Mouse (Mus musculus): Measurements from ENCODE around the gene Ngdn. TPM values are rescaled to one million over a fixed set of nuclear protein-coding genes. Genes with fewer than 3 reads are reported as not detected.
A peak's percentile ranks its signal among the peaks of the same experiment; 100 is the strongest.

Gene Ngdn
- polyA plus RNA-seq, 1 experiment from 2014 or later = 91.6 TPM

DNA sequence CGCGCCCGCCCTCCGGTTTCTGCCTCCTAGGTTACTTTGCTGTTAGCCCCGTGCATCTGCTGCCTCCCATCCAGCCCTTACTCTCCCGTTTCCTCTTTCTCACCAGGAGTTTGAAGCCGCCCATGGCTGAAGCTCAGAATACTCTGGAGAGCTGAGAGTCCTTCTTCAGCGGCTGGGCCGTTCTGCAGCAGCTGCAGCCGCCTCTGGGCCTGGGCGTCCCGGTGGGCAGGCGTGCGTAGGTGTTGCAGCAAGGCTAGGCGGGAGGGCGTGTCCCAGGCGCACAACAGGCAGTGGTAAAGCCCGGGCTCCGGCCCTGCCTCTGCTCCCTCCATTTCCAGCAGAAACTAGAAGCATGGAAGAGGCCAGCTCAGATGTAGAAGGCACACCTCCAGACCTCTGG is 56.5 kb downstream of the Ngdn start:
- Histone ChIP-seq H3K9me3 (replicated peaks) (no peaks in the 10 kb centered on the region), H3K4me1 (peaks cover 29% of the 10 kb centered on the region), H3K36me3 (peaks cover 77% of the 10 kb centered on the region), H3K4me3 (no peak overlapping the region), H3K27me3 (ENCODE audit: low read depth, poor library complexity, severe bottlenecking) (peaks cover 39% of the 10 kb centered on the region), H3K27ac (replicated peaks) (no peak overlapping the region)
- WGBS = 28% methylated on average over 19 of the region's 19 CpGs
- DNase-seq (ENCODE audit: low spot score) = no peak

MicroRNA genes within 50 kb of the gene (microRNA counts, 519-probe panel; counts per million panel counts)
- microRNA mmu-miR-208b = not detected

Small RNA genes within 50 kb of the gene (microRNA-seq; reads per million reads assigned to microRNA genes)
- 40.7 reads per million, percentile 39 among the genes with 10 or more reads in this experiment for gene Mir208b

Other genes starting within 250 kb of the Ngdn start
- 1.8 and 2.4 TPM in 2 replicates for gene Slc7a8, start 233.5 kb upstream of the Ngdn start, polyA plus RNA-seq (2016; fragmentation: Nextera tagmentation; extraction: Ambion mirVana)
- not detected in 2 replicates for gene Rnf212b, start 201.3 kb upstream of the Ngdn start, polyA plus RNA-seq (2016; fragmentation: Nextera tagmentation; extraction: Ambion mirVana)
- gene Homez, start 144.5 kb upstream of the Ngdn start, polyA plus RNA-seq (2016; fragmentation: Nextera tagmentation; extraction: Ambion mirVana) = 25.7 and 26.8 TPM in 2 replicates
- 0.31 and 0.81 TPM in 2 replicates for gene Ppp1r3e, start 137.9 kb upstream of the Ngdn start, polyA plus RNA-seq (2016; fragmentation: Nextera tagmentation; extraction: Ambion mirVana)
- 2.7 and 3.4 TPM in 2 replicates for gene Bcl2l2, start 132.1 kb upstream of the Ngdn start, polyA plus RNA-seq (2016; fragmentation: Nextera tagmentation; extraction: Ambion mirVana)
- not detected in 2 replicates for gene Gm20521, start 132.0 kb upstream of the Ngdn start, polyA plus RNA-seq (2016; fragmentation: Nextera tagmentation; extraction: Ambion mirVana)
- gene Pabpn1, start 123.0 kb upstream of the Ngdn start, polyA plus RNA-seq (2016; fragmentation: Nextera tagmentation; extraction: Ambion mirVana) = 165 and 175 TPM in 2 replicates
- gene Slc22a17, start 102.3 kb upstream of the Ngdn start, polyA plus RNA-seq (2016; fragmentation: Nextera tagmentation; extraction: Ambion mirVana) = 42.0 and 52.0 TPM in 2 replicates
- 42.5 and 42.8 TPM in 2 replicates for gene Efs, start 89.3 kb upstream of the Ngdn start, polyA plus RNA-seq (2016; fragmentation: Nextera tagmentation; extraction: Ambion mirVana)
- not detected in 2 replicates for gene Il25, start 82.8 kb upstream of the Ngdn start, polyA plus RNA-seq (2016; fragmentation: Nextera tagmentation; extraction: Ambion mirVana)
- gene Cmtm5, start 79.2 kb upstream of the Ngdn start, polyA plus RNA-seq (2016; fragmentation: Nextera tagmentation; extraction: Ambion mirVana) = 0.17 and 0.31 TPM in 2 replicates
- 0.40 and 0.68 TPM in 2 replicates for gene Myh6, start 48.5 kb upstream of the Ngdn start, polyA plus RNA-seq (2016; fragmentation: Nextera tagmentation; extraction: Ambion mirVana)
- not detected in 2 replicates for gene Gm17428, start 38.5 kb upstream of the Ngdn start, polyA plus RNA-seq (2016; fragmentation: Nextera tagmentation; extraction: Ambion mirVana)
- gene Myh7, start 20.8 kb upstream of the Ngdn start, polyA plus RNA-seq (2016; fragmentation: Nextera tagmentation; extraction: Ambion mirVana) = 0.70 and 0.96 TPM in 2 replicates
- gene Zfhx2, start 76.9 kb downstream of the Ngdn start, polyA plus RNA-seq (2016; fragmentation: Nextera tagmentation; extraction: Ambion mirVana) = 7.6 and 12.5 TPM in 2 replicates
- gene Thtpa, start 79.3 kb downstream of the Ngdn start, polyA plus RNA-seq (2016; fragmentation: Nextera tagmentation; extraction: Ambion mirVana) = 28.1 and 30.8 TPM in 2 replicates
- gene Ap1g2, start 91.1 kb downstream of the Ngdn start, polyA plus RNA-seq (2016; fragmentation: Nextera tagmentation; extraction: Ambion mirVana) = 12.7 and 15.0 TPM in 2 replicates
- 0.53 and 1.2 TPM in 2 replicates for gene Jph4, start 101.5 kb downstream of the Ngdn start, polyA plus RNA-seq (2016; fragmentation: Nextera tagmentation; extraction: Ambion mirVana)
- 0.16 TPM in 1 of 2 replicates, not detected in the other for gene Dhrs2, start 206.6 kb downstream of the Ngdn start, polyA plus RNA-seq (2016; fragmentation: Nextera tagmentation; extraction: Ambion mirVana)

Measured in midbrain, embryonic 10.5 days (tissue).